Mouse (Mus musculus): ENCODE data around the gene Fuom.
A peak's percentile ranks its signal among the peaks of the same experiment; 100 is the strongest.

Fuom gene

DNA sequence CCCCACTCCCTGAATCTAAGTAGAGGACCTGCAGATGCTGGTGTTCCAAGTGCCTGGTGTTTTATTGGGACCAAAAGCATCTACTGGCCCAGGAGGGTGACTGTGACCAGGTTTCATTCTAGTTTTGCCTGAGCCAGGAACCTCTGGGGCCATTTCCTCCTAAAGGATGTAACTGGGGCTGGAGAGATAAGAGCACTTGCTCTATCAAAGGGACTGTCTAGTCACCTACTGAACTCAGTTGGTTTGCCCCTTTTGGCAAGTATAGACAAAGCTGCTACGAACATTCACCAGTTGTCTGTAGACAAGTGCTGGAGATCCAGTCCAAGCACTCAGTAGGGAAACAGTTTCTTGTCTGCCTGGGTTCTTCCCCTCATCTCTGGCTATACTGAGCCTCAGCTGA, 3.8 kb downstream of the Fuom start:
- DNase-seq, result no peak

GRCm38 (mm10) chr7:140096055-140096454, 6.2 kb downstream of the Fuom start:
- no peak for DNase-seq

DNA sequence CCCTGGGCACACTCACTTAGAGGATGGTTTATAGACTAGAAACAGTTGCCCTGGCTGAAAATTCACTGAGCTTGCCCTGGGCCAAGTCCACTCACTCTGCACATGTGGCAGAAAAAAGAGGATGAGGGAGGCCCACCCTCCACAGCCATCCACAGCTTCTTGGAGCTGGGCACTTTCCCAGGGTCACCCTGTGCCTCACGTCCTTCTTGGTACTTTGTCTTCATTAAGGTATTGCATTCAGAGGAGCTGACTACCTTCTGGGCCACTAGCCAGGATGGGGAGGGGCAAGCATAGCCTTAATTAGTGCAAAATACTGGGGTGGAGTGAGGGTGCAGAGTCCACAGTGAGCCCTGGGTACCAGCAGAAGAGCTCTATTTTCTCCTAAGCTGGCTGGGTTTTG, 6.7 kb downstream of the Fuom start:
- DNase-seq, result peak; percentile 83

GRCm38 (mm10) chr7:140094954-140095353, 7.3 kb downstream of the Fuom start:
- peak; percentile 46 for DNase-seq

GRCm38 (mm10) chr7:140092924-140093528, 9.2 kb downstream of the Fuom start, which contains the start of gene Prap1:
Gene Prap1, plus strand, starts transcription at chr7:140093395.
- DNase-seq, result no peak

- DNase-seq, result no peak
These were observed 11.6 kb downstream of the Fuom start for GRCm38 (mm10) chr7:140090601-140091000.

GRCm38 (mm10) chr7:140082242-140082678, 20.0 kb downstream of the Fuom start, which contains the start of gene Caly:
Gene Caly, minus strand, starts transcription at chr7:140082548.
- peak; percentile 65 for DNase-seq

GRCm38 (mm10) chr7:140081408-140082241, 20.6 kb downstream of the Fuom start:
- DNase-seq, result no peak

GRCm38 (mm10) chr7:140080503-140081156, 21.6 kb downstream of the Fuom start:
- DNase-seq, result peak; percentile 81

- peak; percentile 84 for DNase-seq
These were observed 23.5 kb downstream of the Fuom start for GRCm38 (mm10) chr7:140078711-140079110.

GRCm38 (mm10) chr7:140077698-140078097, 24.5 kb downstream of the Fuom start:
- DNase-seq, result no peak

- DNase-seq, result no peak
These were observed 32.1 kb downstream of the Fuom start for GRCm38 (mm10) chr7:140070042-140070711.

DNA sequence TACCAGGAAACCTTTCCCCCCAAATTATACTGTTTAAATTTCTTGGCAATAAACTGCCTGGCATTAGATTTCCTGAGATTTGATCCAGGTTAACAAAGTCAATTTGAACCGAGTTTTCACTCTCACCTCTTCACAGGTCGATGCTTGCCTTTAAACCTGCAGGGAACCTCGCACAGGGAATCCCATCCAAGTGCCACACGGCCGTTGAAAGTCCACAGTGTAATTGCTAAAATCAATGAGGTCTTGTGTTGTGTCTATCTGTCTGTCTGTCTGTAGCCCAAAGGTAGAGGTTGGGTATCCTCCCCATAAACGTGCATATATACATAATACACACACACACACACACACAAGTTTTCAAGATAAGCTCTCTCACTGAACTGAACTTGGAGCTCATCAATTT, 34.8 kb downstream of the Fuom start:
- no peak for DNase-seq

GRCm38 (mm10) chr7:140063092-140063491, 39.1 kb downstream of the Fuom start:
- DNase-seq, result peak; percentile 83

DNA sequence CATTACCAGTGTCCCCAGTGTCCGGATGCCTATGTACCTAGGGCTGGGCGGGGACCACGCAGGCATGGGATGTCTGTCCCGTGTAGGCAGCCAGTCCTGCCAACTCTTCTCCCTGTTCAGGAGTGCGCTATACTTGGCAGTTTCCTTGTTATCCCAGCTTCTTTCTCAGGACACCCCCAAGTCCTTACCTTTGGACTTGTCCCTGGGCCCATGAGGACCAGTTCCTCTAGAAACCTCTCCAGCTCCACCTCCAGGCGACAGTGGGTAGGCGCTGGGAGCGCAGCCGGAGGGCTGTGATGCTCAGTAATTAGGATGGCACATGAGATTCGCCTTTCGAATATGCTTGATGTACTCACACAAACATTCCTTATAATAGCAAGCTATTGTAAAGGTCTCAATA, 39.9 kb downstream of the Fuom start:
- DNase-seq, result peak; percentile 51

- no peak for DNase-seq
These were observed 40.5 kb downstream of the Fuom start for GRCm38 (mm10) chr7:140061832-140062130.

GRCm38 (mm10) chr7:140060936-140061831, 41.1 kb downstream of the Fuom start:
- peak; percentile 52 for DNase-seq

- no peak for DNase-seq
These were observed 42.6 kb downstream of the Fuom start for GRCm38 (mm10) chr7:140059601-140060000.

GRCm38 (mm10) chr7:140058528-140058927, 43.7 kb downstream of the Fuom start:
- DNase-seq, result no peak

DNA sequence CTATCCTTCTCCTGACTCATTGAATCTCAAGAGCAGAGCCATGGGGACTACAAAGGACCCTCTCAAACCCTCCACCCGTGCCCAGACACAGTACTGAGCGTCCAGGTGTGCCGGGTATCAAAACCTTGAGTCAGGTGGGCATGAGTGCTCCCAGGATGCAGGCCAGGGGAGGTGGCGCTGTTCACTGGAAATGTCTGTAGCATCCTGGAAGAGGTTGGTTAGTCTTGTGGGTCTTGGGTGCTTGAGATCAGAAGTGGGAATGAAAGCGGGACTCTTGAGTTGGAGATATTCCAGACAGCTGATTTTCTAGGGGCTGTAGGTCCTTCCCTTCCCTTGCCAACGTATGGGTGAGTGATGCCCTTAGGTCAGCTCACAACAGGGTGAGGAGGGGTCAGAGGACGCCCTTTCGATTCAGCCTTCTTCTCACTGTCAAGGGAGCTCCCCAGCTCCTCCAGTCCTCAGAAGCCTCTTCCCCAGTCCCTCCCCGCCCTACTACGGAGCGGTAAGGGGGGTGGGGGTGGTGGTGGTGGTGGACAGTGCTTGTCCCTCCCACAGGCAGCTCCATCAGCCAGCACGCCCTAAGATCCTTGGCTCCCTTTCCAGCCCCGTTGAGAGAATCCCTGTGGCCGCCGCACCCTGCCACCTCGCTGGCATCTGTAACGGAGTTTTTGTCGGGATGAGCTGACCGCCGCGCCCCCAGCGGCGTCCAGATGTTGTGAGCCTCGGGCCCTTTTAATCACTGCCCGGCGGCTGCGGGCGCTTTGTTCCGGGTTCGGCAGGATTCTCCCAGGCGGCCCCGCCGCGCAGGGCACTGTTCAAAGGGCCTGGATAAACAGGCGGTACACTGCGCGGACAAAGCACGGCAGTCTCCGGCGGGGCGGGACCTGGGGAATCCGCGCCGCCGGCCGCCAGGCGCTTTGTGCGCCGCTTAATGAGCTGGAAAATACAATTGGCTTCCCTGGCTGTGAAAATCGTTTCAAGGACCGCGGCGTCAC, 44.5 kb downstream of the Fuom start:
- peak; percentile 66 for DNase-seq

DNA sequence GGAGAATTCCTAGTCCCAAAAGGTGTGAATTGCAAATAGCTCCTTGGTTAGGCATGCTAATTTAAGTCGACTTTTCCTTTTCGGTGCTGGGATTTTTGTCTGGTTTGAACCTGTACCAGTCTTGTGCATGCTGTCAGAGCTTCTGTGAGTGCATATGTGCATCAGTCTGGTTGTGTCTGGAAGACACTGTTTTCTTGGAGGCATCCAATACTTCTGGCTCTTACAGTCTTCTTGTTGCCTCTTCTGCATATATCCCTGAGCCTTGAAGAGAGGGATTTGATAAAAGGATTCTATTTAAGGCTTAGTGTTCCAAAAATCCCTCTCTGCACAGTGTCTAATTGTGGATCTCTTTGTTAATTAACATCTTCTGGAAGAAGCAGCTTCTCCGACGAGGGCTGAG, 48.1 kb downstream of the Fuom start:
- DNase-seq, result no peak

All from kidney, postnatal 10 days (tissue).